ENCODE assay signal across 8 mouse cellular contexts in the genomic region with DNA sequence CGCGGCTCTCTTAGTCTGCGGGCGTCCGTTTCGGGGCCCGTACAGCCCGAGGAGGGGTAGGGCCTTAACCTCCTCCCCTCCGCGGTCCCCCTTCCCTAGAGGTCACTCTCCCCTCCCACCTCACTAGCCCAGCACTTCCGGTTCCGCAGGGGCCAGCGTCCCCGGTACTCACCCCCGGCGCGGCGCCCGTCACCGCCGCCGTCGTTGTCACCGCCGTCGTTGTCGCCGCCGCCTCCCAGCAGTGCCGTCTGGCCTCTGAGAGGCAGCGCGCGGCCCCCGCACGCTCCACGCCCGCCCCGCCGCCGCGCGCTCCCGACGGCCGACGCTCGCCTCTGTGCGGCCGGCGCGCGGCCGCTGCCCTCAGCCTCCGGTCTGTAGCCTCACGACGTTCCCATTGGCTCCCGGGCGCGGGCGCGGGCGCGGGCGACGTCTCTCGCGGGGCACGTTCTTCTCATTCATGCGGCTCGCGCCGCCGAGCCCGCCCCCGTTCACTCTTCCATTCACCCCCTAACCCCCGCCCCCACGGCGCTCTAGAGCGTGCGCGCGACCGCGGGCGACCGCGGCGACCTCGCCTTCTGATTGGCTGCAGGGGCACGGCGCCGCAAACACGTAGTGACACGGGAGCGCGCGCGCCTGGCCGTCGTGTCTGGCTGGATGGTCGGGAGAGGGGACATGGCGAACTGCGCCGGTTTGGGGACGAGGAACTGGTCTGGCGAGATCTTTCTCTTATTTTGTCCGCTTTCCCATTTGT. TPM values are rescaled to one million over a fixed set of nuclear protein-coding genes. Genes with fewer than 3 reads are reported as not detected.
DNase-seq lines count a peak whose midpoint lies in the region; ATAC-seq lines count a peak whose summit lies in the region.

A gene (minus strand): TSS at position 370 of the 751 bp plus-strand sequence.

- H3K27ac ChIP-seq in lung, embryonic 16.5 days (ENCODE audit: low read length), result peak within 1 kb of the TSS; percentile 98

- H3K9ac ChIP-seq in lung, embryonic 16.5 days (ENCODE audit: low read length), result peak within 1 kb of the TSS; percentile 91

- peaks cover 10% of the 10 kb centered on the region for H3K4me1 ChIP-seq in lung, embryonic 16.5 days (replicated peaks; ENCODE audit: control insufficient read depth, insufficient read depth, low read length)

- no peaks in the 10 kb centered on the region for H3K27me3 ChIP-seq in lung, embryonic 16.5 days (ENCODE audit: control insufficient read depth, insufficient read depth, low read depth, low read length)

- peak; percentile 82 to 88 for ATAC-seq in hematopoietic stem cell, adult 5-6 weeks (replicated peaks in 1 of 2; ENCODE audit: insufficient read depth in 1 of 2, low FRiP score in 2 of 2, low TSS enrichment in 1 of 2, low read depth in 1 of 2, poor library complexity in 2 of 2, severe bottlenecking in 2 of 2)
- peak; percentile 94 for ATAC-seq in lung, embryonic 16.5 days (ENCODE audit: low read depth)

- peaks cover 8% of the 10 kb centered on the region for H3K36me3 ChIP-seq in lung, embryonic 16.5 days (ENCODE audit: control insufficient read depth, insufficient read depth, low read length)

- DNase-seq in MEL-GATA-1-ER (ENCODE audit: extremely low read depth, low read depth), result peak; percentile 82
- DNase-seq in cerebellum, adult 8-10 months, result peak; percentile 99
- DNase-seq in forelimb bud, embryonic 11.5 days (ENCODE audit: low read depth, low spot score), result peak; percentile 98
- peak; percentile 96 for DNase-seq in layer of hippocampus, adult 9-10 months (ENCODE audit: low spot score)
- DNase-seq in ovary, postnatal 10 days (ENCODE audit: low spot score), result peak; percentile 97
- peak; percentile 99 for DNase-seq in thymus, postnatal 10 days (ENCODE audit: low spot score in 2 of 2)

- H3K4me3 ChIP-seq in lung, embryonic 16.5 days (ENCODE audit: low read length), result peak within 1 kb of the TSS; percentile 80

- H3K4me2 ChIP-seq in lung, embryonic 16.5 days (ENCODE audit: low read depth, low read length), result peak within 1 kb of the TSS; percentile 87

- WGBS in lung, embryonic 16.5 days, result under 1% methylated on average over 64 of the region's 107 CpGs

- H3K9me3 ChIP-seq in lung, embryonic 16.5 days (ENCODE audit: control insufficient read depth, low read length), result no peaks in the 10 kb centered on the region

RNA-seq across cellular contexts. Expression of the gene that starts here (rescaled TPM):
- 30.1 and 33.2 TPM in 2 replicates for total RNA-seq in hematopoietic stem cell, adult 5-6 weeks (2017)
- polyA plus RNA-seq in lung, embryonic 16.5 days (2015; fragmentation: Nextera tagmentation; extraction: Ambion mirVana), result 24.2 and 28.2 TPM in 2 replicates

Comparison
In these comparisons a context has a peak if more than half of its experiments do, and no peak if none do; other contexts are left out.
1. Peak in every context shown above with its lines: DNase-seq, ATAC-seq, H3K4me3 ChIP-seq and H3K27ac ChIP-seq.